Mouse (Mus musculus): ENCODE measurements around the gene Klrc3. TPM values are rescaled to one million over a fixed set of nuclear protein-coding genes. Genes with fewer than 3 reads are reported as not detected.
"Not testable (repeated sequence)": the region's sequence is repeated elsewhere in the genome, so short reads cannot be mapped to it uniquely, and the experiment has no call there.

Gene Klrc3
- not detected for total RNA-seq (2021)
- long read RNA-seq, experiment 1 = 0 reads
- long read RNA-seq, experiment 2 = 0 reads

- H3K27ac ChIP-seq; H3K4me3 ChIP-seq; DNase-seq (ENCODE audit: extremely low spot score in 1 of 2, low spot score in 2 of 2); intact Hi-C loops (cut with DNase I): not testable (repeated sequence)
Observed at GRCm38 (mm10) chr6:129643237-129643636, at the start of gene Klrc3. TSS of gene Klrc3 (minus strand) at chr6:129643337.

GRCm38 (mm10) chr6:129691436-129691835 lies 48.3 kb upstream of the Klrc3 start:
- H3K4me3 ChIP-seq; intact Hi-C loops (cut with DNase I); DNase-seq (ENCODE audit: extremely low spot score in 1 of 2, low spot score in 2 of 2); H3K27ac ChIP-seq: not testable (repeated sequence)

GRCm38 (mm10) chr6:129680379-129680778 lies 37.2 kb upstream of the Klrc3 start:
- no peak for DNase-seq (ENCODE audit: extremely low spot score in 1 of 2, low spot score in 2 of 2)
- H3K27ac ChIP-seq = no peak overlapping the region
- intact Hi-C loops (cut with DNase I) = no loop called here
- TF ChIP-seq CTCF (IDR thresholded peaks at IDR 0.05) = no peak
- H3K4me3 ChIP-seq = no peak overlapping the region

GRCm38 (mm10) chr6:129678873-129679272 lies 35.7 kb upstream of the Klrc3 start, which contains the start of gene Klrc1:
TSS of gene Klrc1 (minus strand) at chr6:129678973.
- no peak for TF ChIP-seq CTCF (IDR thresholded peaks at IDR 0.05)
- DNase-seq (ENCODE audit: extremely low spot score in 1 of 2, low spot score in 2 of 2) = no peak
- H3K4me3 ChIP-seq = no peak within 1 kb of the TSS
- no peak within 1 kb of the TSS for H3K27ac ChIP-seq
- intact Hi-C loops (cut with DNase I) = no loop called here

- DNase-seq (ENCODE audit: extremely low spot score in 1 of 2, low spot score in 2 of 2); intact Hi-C loops (cut with DNase I); H3K27ac ChIP-seq: not testable (repeated sequence)
Observed at GRCm38 (mm10) chr6:129661301-129661700, 18.2 kb upstream of the Klrc3 start.

GRCm38 (mm10) chr6:129660589-129660988 lies 17.5 kb upstream of the Klrc3 start, which contains the start of gene Klrc2:
TSS of gene Klrc2 (minus strand) at chr6:129660689.
- H3K4me3 ChIP-seq; intact Hi-C loops (cut with DNase I); DNase-seq (ENCODE audit: extremely low spot score in 1 of 2, low spot score in 2 of 2); H3K27ac ChIP-seq: not testable (repeated sequence)

More at GRCm38 (mm10) chr6:129661301-129661700, 18.2 kb upstream of the Klrc3 start:
- H3K4me3 ChIP-seq = not testable (repeated sequence)

- H3K27ac ChIP-seq; DNase-seq (ENCODE audit: extremely low spot score in 1 of 2, low spot score in 2 of 2); intact Hi-C loops (cut with DNase I); H3K4me3 ChIP-seq: not testable (repeated sequence)
Observed at GRCm38 (mm10) chr6:129644054-129644453, 917 bp upstream of the Klrc3 start.

- DNase-seq (ENCODE audit: extremely low spot score in 1 of 2, low spot score in 2 of 2); intact Hi-C loops (cut with DNase I); H3K4me3 ChIP-seq; H3K27ac ChIP-seq: not testable (repeated sequence)
Observed at GRCm38 (mm10) chr6:129631046-129631445, 12.1 kb downstream of the Klrc3 start.

GRCm38 (mm10) chr6:129623735-129624134 lies 19.4 kb downstream of the Klrc3 start, which contains the start of gene Klrk1:
TSS of gene Klrk1 (minus strand) at chr6:129623864.
- H3K27ac ChIP-seq = no peak within 1 kb of the TSS
- H3K4me3 ChIP-seq = no peak within 1 kb of the TSS
- TF ChIP-seq CTCF (IDR thresholded peaks at IDR 0.05) = no peak
- no peak for DNase-seq (ENCODE audit: extremely low spot score in 1 of 2, low spot score in 2 of 2)
- intact Hi-C loops (cut with DNase I) = no loop called here

- no peak overlapping the region for H3K27ac ChIP-seq
- intact Hi-C loops (cut with DNase I) = no loop called here
- TF ChIP-seq CTCF (IDR thresholded peaks at IDR 0.05) = no peak
- DNase-seq (ENCODE audit: extremely low spot score in 1 of 2, low spot score in 2 of 2) = no peak
- H3K4me3 ChIP-seq = no peak overlapping the region
Observed at GRCm38 (mm10) chr6:129608372-129608771, 34.8 kb downstream of the Klrc3 start.

- TF ChIP-seq CTCF (IDR thresholded peaks at IDR 0.05) = no peak
- DNase-seq (ENCODE audit: extremely low spot score in 1 of 2, low spot score in 2 of 2) = no peak
- Histone ChIP-seq H3K27ac (no peak within 1 kb of the TSS), H3K4me3 (no peak within 1 kb of the TSS)
- intact Hi-C loops (cut with DNase I) = no loop called here
Observed at GRCm38 (mm10) chr6:129591508-129591907, 51.6 kb downstream of the Klrc3 start, which contains the start of gene Klrd1. TSS of gene Klrd1 (plus strand) at chr6:129591782.

Small RNA genes lying within 50 kb of the gene (microRNA-seq; reads per million reads assigned to microRNA genes)
- gene Mir680-1 = 0 reads per million in 2 experiments

Other genes with a start within 250 kb of the Klrc3 start
- not detected for gene Clec1b, start 246.0 kb downstream of the Klrc3 start, total RNA-seq (2021)
- not detected for gene Clec9a, start 234.5 kb downstream of the Klrc3 start, total RNA-seq (2021)
- 1 to 10 TPM; 1.2 to 1.6 TPM for gene Clec1a, start 191.3 kb downstream of the Klrc3 start, total RNA-seq (2021)
- gene Olr1, start 136.2 kb downstream of the Klrc3 start, total RNA-seq (2021) = not detected
- gene Tmem52b, start 130.8 kb downstream of the Klrc3 start, total RNA-seq (2021) = not detected
- 100 to 1,000 TPM; 707 to 713 TPM for gene Gabarapl1, start 110.2 kb downstream of the Klrc3 start, total RNA-seq (2021)
- gene Klre1, start 65.4 kb downstream of the Klrc3 start, total RNA-seq (2021) = not detected
- not detected for gene Klrd1, start 51.6 kb downstream of the Klrc3 start, total RNA-seq (2021)
- not detected for gene Klrk1, start 19.5 kb downstream of the Klrc3 start, total RNA-seq (2021)
- gene Klrc2, start 17.4 kb upstream of the Klrc3 start, total RNA-seq (2021) = not detected
- not detected for gene Klrc1, start 35.6 kb upstream of the Klrc3 start, total RNA-seq (2021)
- not detected for gene Klri1, start 73.8 kb upstream of the Klrc3 start, total RNA-seq (2021)
- gene Klri2, start 97.1 kb upstream of the Klrc3 start, total RNA-seq (2021) = not detected
- not detected for gene Gm156, start 140.9 kb upstream of the Klrc3 start, total RNA-seq (2021)
- not detected for gene Gm17631, start 219.3 kb upstream of the Klrc3 start, total RNA-seq (2021)
- not detected for gene Klra17, start 233.3 kb upstream of the Klrc3 start, total RNA-seq (2021)

All from left cerebral cortex, adult 2 months (tissue).